In genomic region chr11:97357663-97358062, GRCm38 (mm10) we compare ENCODE assay signal across 1 mouse cellular context.
A peak's percentile ranks its signal among the peaks of the same experiment; 100 is the strongest.
TF ChIP-seq lines count a peak whose summit lies in the region.

No protein-coding gene starts in this region.

TF ChIP-seq in CH12.LX, 34 proteins besides CTCF, POLR2A, EP300 and RAD21:
- TF ChIP-seq SMC3 (IDR thresholded peaks at IDR 0.05; ENCODE audit: low read depth, low read length) (peak; percentile 85), ZNF384 (IDR thresholded peaks at IDR 0.05; ENCODE audit: low read depth, low read length) (peak; percentile 96), ZC3H11A (IDR thresholded peaks at IDR 0.05; ENCODE audit: low read depth, low read length) (peak; percentile 47; the same call in 1 of the 2 replicates), MYC (IDR thresholded peaks at IDR 0.05; ENCODE audit: low read depth, low read length) (0 out of 2 replicates have a peak, but pooled peaks have one; percentile 64)
